25 mouse cellular contexts compared by ENCODE assay signal in the genomic region with DNA sequence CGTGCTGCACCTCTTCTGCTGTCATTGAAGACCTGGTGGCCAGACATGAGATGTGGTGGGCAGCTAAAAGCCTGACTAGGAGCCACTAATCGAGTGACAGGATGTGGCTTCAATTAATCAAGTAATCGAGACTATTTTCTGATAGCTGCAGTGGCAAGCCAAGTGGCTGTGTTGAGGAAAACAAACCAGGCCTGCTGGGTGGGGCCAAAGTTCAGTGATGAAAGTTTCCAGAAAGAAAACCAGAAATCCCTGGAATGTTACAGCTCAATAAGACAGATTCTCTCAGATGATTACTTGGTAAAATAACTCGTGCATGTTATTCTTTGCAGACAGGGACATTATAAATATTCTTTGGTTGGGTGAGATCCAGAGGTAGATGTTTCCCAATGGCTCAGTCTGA.
DNase-seq lines count a peak whose midpoint lies in the region; ATAC-seq lines count a peak whose summit lies in the region.
"Had no signal": no experiment of that assay in that cellular context is flagged by ENCODE, and none has a peak within 500 bp of the region (broad histone marks: within the 10 kb centered on the region; RNA-seq: fewer than 3 reads in every experiment).

No protein-coding gene starts in this region.

- H3K9ac ChIP-seq in heart, embryonic 12.5 days = no peak overlapping the region
- H3K9ac ChIP-seq: embryonic facial prominence, embryonic 12.5 days; forebrain, embryonic 13.5 days; forebrain, embryonic 15.5 days; forebrain, postnatal 0 days had no signal

- H3K4me2 ChIP-seq in heart, embryonic 12.5 days = no peak overlapping the region
- H3K4me2 ChIP-seq: embryonic facial prominence, embryonic 12.5 days; forebrain, embryonic 13.5 days; forebrain, embryonic 15.5 days had no signal

- H3K27me3 ChIP-seq in heart, embryonic 10.5 days (ENCODE audit: insufficient read depth, poor library complexity, severe bottlenecking) = no peaks in the 10 kb centered on the region
- no peaks in the 10 kb centered on the region for H3K27me3 ChIP-seq in heart, embryonic 12.5 days (replicated peaks)
- H3K27me3 ChIP-seq: CH12.LX; embryonic facial prominence, embryonic 12.5 days; forebrain, embryonic 13.5 days; forebrain, embryonic 15.5 days had no signal

- H3K4me1 ChIP-seq in heart, embryonic 10.5 days = no peaks in the 10 kb centered on the region
- no peaks in the 10 kb centered on the region for H3K4me1 ChIP-seq in heart, embryonic 12.5 days (replicated peaks)
- H3K4me1 ChIP-seq: embryonic facial prominence, embryonic 10.5 days; embryonic facial prominence, embryonic 12.5 days; forebrain, embryonic 13.5 days; forebrain, embryonic 15.5 days had no signal

- H3K4me3 ChIP-seq in heart, embryonic 10.5 days = no peak overlapping the region
- H3K4me3 ChIP-seq in heart, embryonic 12.5 days = no peak overlapping the region
- H3K4me3 ChIP-seq: embryonic facial prominence, embryonic 10.5 days; embryonic facial prominence, embryonic 12.5 days; erythroblast, embryonic 14.5 days; forebrain, embryonic 13.5 days; forebrain, embryonic 15.5 days had no signal

- peaks cover 11% of the 10 kb centered on the region; the same call in 1 of the 2 replicates for H3K36me3 ChIP-seq in heart, embryonic 10.5 days
- 0 out of 2 replicates have a peak, but pooled peaks cover 5% of the 10 kb centered on the region for H3K36me3 ChIP-seq in heart, embryonic 12.5 days
- H3K36me3 ChIP-seq: embryonic facial prominence, embryonic 10.5 days; embryonic facial prominence, embryonic 12.5 days; forebrain, embryonic 15.5 days; G1E had no signal

- H3K27ac ChIP-seq in heart, embryonic 10.5 days = no peak overlapping the region
- no peak overlapping the region for H3K27ac ChIP-seq in heart, embryonic 12.5 days (ENCODE audit: poor library complexity, severe bottlenecking)
- H3K27ac ChIP-seq: embryonic facial prominence, embryonic 10.5 days; embryonic facial prominence, embryonic 12.5 days; forebrain, embryonic 13.5 days; forebrain, embryonic 15.5 days had no signal

- peaks cover 19% of the 10 kb centered on the region for H3K9me3 ChIP-seq in heart, embryonic 10.5 days
- H3K9me3 ChIP-seq in heart, embryonic 12.5 days (replicated peaks) = peaks cover 26% of the 10 kb centered on the region

- peak; percentile 48 for DNase-seq in heart, embryonic 10.5 days (ENCODE audit: low spot score)
- DNase-seq in 3T3-L1 (ENCODE audit: low read depth, low spot score) = peak; percentile 4
- DNase-seq in Muller cell, postnatal 12 days (ENCODE audit: inconsistent ontology term) = peak; percentile 73
- peak; percentile 40 for DNase-seq in fibroblast of lung, adult 2 months (ENCODE audit: low read depth)
- DNase-seq in layer of hippocampus, postnatal 25 days (ENCODE audit: extremely low spot score in 1 of 2, low spot score in 1 of 2) = no peak
- no peak for DNase-seq in gastrocnemius, postnatal 25 days
- DNase-seq: adrenal gland, adult 2 months; adrenal gland, postnatal 10 days; adrenal gland, postnatal 25 days; B cell, adult 2 months; cerebellum, adult 11-12 months; cerebellum, adult 2 months; cerebellum, adult 9-10 months; cerebellum, postnatal 10 days; cerebellum, postnatal 25 days; forebrain, postnatal 0 days had no signal

- 73% methylated on average over 4 of the region's 4 CpGs for WGBS in heart, embryonic 10.5 days
- WGBS in heart, embryonic 12.5 days = 61% methylated on average over 4 of the region's 4 CpGs

- ATAC-seq in heart, embryonic 12.5 days (ENCODE audit: insufficient number of reproducible peaks, low FRiP score) = no peak
- ATAC-seq: CD4-positive, CD25-positive, alpha-beta regulatory T cell, adult 4 months; forebrain, embryonic 13.5 days; forebrain, embryonic 15.5 days; forebrain, postnatal 0 days had no signal

Comparison
In these comparisons a context has a peak if more than half of its experiments do, and no peak if none do; other contexts are left out.
1. DNase-seq: peak in heart, embryonic 10.5 days (single experiment), 3T3-L1 (single experiment), Muller cell, postnatal 12 days (single experiment) and fibroblast of lung, adult 2 months (single experiment); none in layer of hippocampus, postnatal 25 days (0 of 2) and gastrocnemius, postnatal 25 days (single experiment).